Mouse (Mus musculus): Measurements from ENCODE around the gene Pnp2. TPM values are rescaled to one million over a fixed set of nuclear protein-coding genes. Genes with fewer than 3 reads are reported as not detected.
A peak's percentile ranks its signal among the peaks of the same experiment; 100 is the strongest.
"Not testable (repeated sequence)": the region's sequence is repeated elsewhere in the genome, so short reads cannot be mapped to it uniquely, and the experiment has no call there.

The Pnp2 gene
- 0.31 TPM in 1 of 2 replicates, not detected in the other for polyA plus RNA-seq (2014; fragmentation: Nextera tagmentation; extraction: Ambion mirVana)

DNA sequence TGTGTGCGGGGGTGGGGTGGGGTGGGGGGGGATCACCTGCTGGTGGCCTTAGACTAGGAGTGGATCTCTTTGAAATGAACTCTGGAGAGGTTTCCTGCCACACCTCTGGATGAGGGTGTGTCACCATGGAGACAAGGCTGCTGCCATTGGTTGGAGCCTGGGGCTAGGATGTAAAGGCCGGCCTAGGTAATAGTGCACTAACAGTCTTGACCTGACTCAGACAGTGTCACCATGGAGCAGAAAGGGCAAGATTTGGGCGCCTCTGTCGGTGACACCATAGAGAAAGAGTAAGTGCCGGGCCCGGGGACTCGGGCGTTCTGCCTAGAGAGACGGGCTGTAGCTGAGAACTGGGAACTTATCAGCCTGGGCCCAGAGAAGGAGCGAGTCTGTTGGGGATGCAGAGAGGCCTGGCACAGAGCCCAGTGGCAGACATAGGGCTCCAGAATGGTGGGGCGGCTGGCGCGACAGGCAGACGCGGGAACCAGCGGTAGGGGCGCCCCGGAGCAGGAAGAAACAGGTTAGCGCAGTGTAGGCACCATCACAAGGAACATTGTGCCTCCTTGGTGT lies at the start of gene Pnp2:
Gene Pnp2 (plus strand): TSS at position 51 of the 567 bp plus-strand sequence.
- H3K4me1 ChIP-seq (ENCODE audit: control insufficient read depth, insufficient read depth, low read length); H3K9me3 ChIP-seq (ENCODE audit: control insufficient read depth, low read depth, low read length); H3K27me3 ChIP-seq (ENCODE audit: control insufficient read depth, insufficient read depth, low read length); H3K9ac ChIP-seq (replicated peaks; ENCODE audit: low read depth, low read length); H3K36me3 ChIP-seq (ENCODE audit: control insufficient read depth, insufficient read depth, low read length); H3K27ac ChIP-seq (ENCODE audit: low read length); H3K4me3 ChIP-seq (ENCODE audit: low read depth, low read length): not testable (repeated sequence)
- ATAC-seq (ENCODE audit: insufficient number of reproducible peaks, insufficient read depth, low FRiP score, low read depth): peak; percentile 80
- WGBS: 7% methylated on average over 19 of the region's 19 CpGs
- H3K4me2 ChIP-seq (replicated peaks; ENCODE audit: low read depth, low read length): 0 out of 2 replicates have a peak within 1 kb of the TSS, but pooled peaks have one; percentile 12

DNA sequence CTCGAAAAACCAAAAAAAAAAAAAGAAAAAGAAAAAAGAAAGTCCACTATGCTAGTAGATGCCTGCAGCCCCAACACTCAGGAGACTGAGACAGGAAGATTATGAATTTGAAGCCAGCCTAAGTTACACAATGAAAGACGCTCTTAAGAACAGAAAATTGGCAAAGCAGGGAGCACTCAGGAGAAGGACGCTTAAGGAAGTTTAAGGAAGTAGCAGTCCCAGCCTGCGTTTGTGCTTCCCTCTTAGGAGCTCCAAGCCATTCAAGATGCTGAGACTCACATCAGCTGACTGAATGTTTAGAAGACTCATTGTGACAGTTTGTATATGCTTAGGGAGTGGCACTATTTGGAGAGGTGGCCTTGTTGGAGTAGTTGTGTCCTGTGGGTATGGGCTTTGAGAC lies 47.7 kb upstream of the Pnp2 start:
- 72% methylated on average over 4 of the region's 4 CpGs for WGBS
- H3K27ac ChIP-seq (ENCODE audit: low read length): no peak overlapping the region
- H3K9me3 ChIP-seq (ENCODE audit: control insufficient read depth, low read depth, low read length): no peaks in the 10 kb centered on the region
- H3K36me3 ChIP-seq (ENCODE audit: control insufficient read depth, insufficient read depth, low read length): peaks cover 10% of the 10 kb centered on the region
- no peak overlapping the region for H3K9ac ChIP-seq (replicated peaks; ENCODE audit: low read depth, low read length)
- ATAC-seq (ENCODE audit: insufficient number of reproducible peaks, insufficient read depth, low FRiP score, low read depth): no peak
- H3K4me2 ChIP-seq (replicated peaks; ENCODE audit: low read depth, low read length): no peak overlapping the region
- no peaks in the 10 kb centered on the region for H3K27me3 ChIP-seq (ENCODE audit: control insufficient read depth, insufficient read depth, low read length)
- H3K4me3 ChIP-seq (ENCODE audit: low read depth, low read length): no peak overlapping the region
- H3K4me1 ChIP-seq (ENCODE audit: control insufficient read depth, insufficient read depth, low read length): no peaks in the 10 kb centered on the region

DNA sequence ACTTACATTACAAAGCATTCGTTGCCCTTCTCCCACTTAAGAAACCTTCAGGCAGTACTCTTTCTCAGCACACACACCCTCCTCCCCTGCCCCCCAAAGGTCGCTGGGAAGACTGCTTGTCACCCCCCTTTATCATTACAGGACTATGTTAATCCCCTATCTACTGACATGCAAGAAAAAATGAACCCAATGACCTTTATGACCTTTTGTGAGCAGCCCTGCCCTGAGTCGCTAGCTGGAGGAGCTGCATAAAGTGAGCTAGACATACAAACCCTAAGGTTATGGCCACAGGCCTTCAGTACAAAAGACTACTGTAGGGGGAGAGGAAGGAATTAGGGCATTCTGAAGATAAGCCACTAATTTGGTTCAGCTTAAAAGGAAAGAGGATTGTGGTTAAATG lies 44.4 kb upstream of the Pnp2 start:
- no peak overlapping the region for H3K4me3 ChIP-seq (ENCODE audit: low read depth, low read length)
- no peak overlapping the region for H3K4me2 ChIP-seq (replicated peaks; ENCODE audit: low read depth, low read length)
- no peaks in the 10 kb centered on the region for H3K9me3 ChIP-seq (ENCODE audit: control insufficient read depth, low read depth, low read length)
- H3K27me3 ChIP-seq (ENCODE audit: control insufficient read depth, insufficient read depth, low read length): no peaks in the 10 kb centered on the region
- WGBS: 52% methylated on average over 3 of the region's 3 CpGs
- H3K4me1 ChIP-seq (ENCODE audit: control insufficient read depth, insufficient read depth, low read length): no peaks in the 10 kb centered on the region
- H3K27ac ChIP-seq (ENCODE audit: low read length): no peak overlapping the region
- no peak for ATAC-seq (ENCODE audit: insufficient number of reproducible peaks, insufficient read depth, low FRiP score, low read depth)
- peaks cover 20% of the 10 kb centered on the region for H3K36me3 ChIP-seq (ENCODE audit: control insufficient read depth, insufficient read depth, low read length)
- no peak overlapping the region for H3K9ac ChIP-seq (replicated peaks; ENCODE audit: low read depth, low read length)

DNA sequence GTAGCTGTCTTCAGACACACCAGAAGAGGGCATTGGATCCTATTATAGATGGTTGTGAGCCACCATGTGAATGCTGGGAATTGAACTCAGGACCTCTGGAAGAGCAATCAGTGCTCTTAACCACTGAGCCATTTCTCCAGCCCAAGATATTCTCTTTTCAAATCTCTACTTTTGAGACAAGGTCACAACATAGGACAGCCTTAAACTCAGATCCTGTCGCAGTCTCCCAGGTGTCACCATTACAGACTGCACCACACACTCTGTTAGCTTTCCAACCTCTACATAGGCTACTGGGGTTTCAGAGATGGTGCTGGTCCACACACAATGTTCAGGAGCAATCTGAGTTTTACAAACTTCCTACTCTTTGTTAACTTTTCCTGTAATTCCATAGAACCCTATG lies 32.4 kb upstream of the Pnp2 start:
- 79% methylated on average over 1 of the region's 1 CpGs for WGBS

DNA sequence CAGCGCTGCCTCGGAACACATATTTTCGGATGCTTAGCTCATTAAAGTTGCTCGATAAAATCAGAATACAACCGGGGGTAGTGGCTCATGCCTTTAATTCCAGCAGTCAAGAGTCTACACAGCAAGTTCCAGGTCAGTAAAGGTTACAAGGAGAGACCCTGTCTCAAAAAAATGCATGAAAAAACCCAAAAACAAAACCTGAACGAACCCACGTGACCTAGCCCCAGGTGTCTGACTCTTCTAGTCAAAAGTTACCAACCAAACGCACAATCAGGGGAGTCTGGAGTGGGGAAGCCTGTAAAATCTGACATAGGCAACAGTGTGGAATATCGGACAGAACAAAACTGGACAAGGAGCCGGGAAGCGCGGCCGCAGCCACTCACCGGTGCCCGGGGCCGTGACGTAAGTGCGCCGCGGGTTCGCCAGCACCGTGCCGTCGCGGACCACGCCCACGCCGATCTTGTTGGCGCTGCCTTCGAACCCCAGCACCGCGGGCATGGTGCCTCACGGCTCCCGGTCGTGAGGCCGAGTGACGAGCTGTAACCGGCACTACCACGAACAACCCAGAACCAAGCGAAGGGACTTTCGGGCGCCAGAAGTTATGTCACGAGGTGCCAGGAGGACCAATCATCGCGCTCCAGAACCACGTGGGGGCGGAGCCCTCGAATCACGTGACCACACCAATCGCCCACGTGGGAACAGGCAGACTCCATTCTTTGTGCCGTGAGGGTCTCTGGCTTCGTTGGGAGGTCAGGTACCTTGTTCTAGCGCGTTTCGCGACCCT lies 31.3 kb upstream of the Pnp2 start, which contains the start of the genes Osgep and Apex1:
Gene Osgep (minus strand): TSS at position 613 of the 784 bp plus-strand sequence.
Gene Apex1 (plus strand): TSS at position 688 of the 784 bp plus-strand sequence.
- WGBS: under 1% methylated on average over 57 of the region's 57 CpGs

More for the DNA sequence above, 32.4 kb upstream of the Pnp2 start:
- Histone ChIP-seq H3K36me3 (ENCODE audit: control insufficient read depth, insufficient read depth, low read length) (peaks cover 24% of the 10 kb centered on the region), H3K4me2 (replicated peaks; ENCODE audit: low read depth, low read length) (peak overlapping the region; percentile 45), H3K4me1 (ENCODE audit: control insufficient read depth, insufficient read depth, low read length) (peaks cover 13% of the 10 kb centered on the region), H3K9ac (replicated peaks; ENCODE audit: low read depth, low read length) (peak overlapping the region; percentile 72; the same call in 1 of the 2 replicates), H3K4me3 (ENCODE audit: low read depth, low read length) (peak overlapping the region; percentile 82)
- not testable (repeated sequence) for ATAC-seq (ENCODE audit: insufficient number of reproducible peaks, insufficient read depth, low FRiP score, low read depth); H3K27ac ChIP-seq (ENCODE audit: low read length); H3K27me3 ChIP-seq (ENCODE audit: control insufficient read depth, insufficient read depth, low read length); H3K9me3 ChIP-seq (ENCODE audit: control insufficient read depth, low read depth, low read length)

DNA sequence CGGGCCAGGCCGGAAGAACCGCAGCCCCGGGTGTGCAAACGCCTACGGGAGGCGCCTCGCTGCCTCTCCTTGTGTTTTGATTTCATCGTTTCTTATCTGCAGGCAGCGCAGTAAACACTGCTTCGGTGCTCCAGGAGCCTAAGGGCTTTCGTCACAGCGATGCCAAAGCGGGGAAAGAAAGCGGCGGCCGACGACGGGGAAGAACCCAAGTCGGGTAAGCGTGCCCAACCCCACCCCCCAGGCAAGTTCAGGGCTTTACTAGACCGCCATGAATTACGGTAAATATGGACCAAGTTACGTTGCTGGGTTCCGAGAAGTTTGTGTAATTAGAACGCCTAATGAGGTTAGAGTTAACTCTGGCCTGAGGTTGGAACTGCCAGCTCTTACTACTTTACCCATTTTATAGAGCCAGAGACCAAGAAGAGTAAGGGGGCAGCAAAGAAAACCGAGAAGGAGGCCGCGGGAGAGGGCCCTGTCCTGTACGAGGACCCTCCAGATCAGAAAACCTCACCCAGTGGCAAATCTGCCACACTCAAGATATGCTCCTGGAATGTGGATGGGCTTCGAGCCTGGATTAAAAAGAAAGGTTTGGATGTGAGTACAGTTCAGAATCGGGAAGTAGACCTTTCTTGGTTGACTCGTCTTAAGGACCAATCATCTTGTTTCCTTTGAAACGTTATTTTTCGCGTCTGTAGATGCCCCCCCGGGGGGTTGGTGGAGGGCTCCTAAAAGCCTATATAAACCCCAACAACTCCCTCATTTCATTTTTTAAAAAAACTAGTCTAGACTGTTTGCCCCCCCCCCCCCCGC lies 30.5 kb upstream of the Pnp2 start:
- no peaks in the 10 kb centered on the region for H3K27me3 ChIP-seq (ENCODE audit: control insufficient read depth, insufficient read depth, low read length)
- H3K9me3 ChIP-seq (ENCODE audit: control insufficient read depth, low read depth, low read length): no peaks in the 10 kb centered on the region
- H3K4me3 ChIP-seq (ENCODE audit: low read depth, low read length): peak overlapping the region; percentile 82
- WGBS: 2% methylated on average over 35 of the region's 38 CpGs
- H3K27ac ChIP-seq (ENCODE audit: low read length): peak overlapping the region; percentile 91
- H3K36me3 ChIP-seq (ENCODE audit: control insufficient read depth, insufficient read depth, low read length): peaks cover 27% of the 10 kb centered on the region
- H3K9ac ChIP-seq (replicated peaks; ENCODE audit: low read depth, low read length): peak overlapping the region; percentile 72
- peak overlapping the region; percentile 86 for H3K4me2 ChIP-seq (replicated peaks; ENCODE audit: low read depth, low read length)
- peaks cover 22% of the 10 kb centered on the region for H3K4me1 ChIP-seq (ENCODE audit: control insufficient read depth, insufficient read depth, low read length)
- ATAC-seq (ENCODE audit: insufficient number of reproducible peaks, insufficient read depth, low FRiP score, low read depth): peak; percentile 10; the same call in 1 of the 2 replicates

More for the DNA sequence above, 31.3 kb upstream of the Pnp2 start, which contains the start of the genes Osgep and Apex1:
- peak within 1 kb of the TSS; percentile 72 for H3K9ac ChIP-seq (replicated peaks; ENCODE audit: low read depth, low read length)
- peak; percentile 96 for ATAC-seq (ENCODE audit: insufficient number of reproducible peaks, insufficient read depth, low FRiP score, low read depth)
- no peaks in the 10 kb centered on the region for H3K27me3 ChIP-seq (ENCODE audit: control insufficient read depth, insufficient read depth, low read length)
- H3K4me1 ChIP-seq (ENCODE audit: control insufficient read depth, insufficient read depth, low read length): peaks cover 15% of the 10 kb centered on the region
- H3K36me3 ChIP-seq (ENCODE audit: control insufficient read depth, insufficient read depth, low read length): peaks cover 27% of the 10 kb centered on the region
- H3K4me3 ChIP-seq (ENCODE audit: low read depth, low read length): peak within 1 kb of the TSS; percentile 82
- peak within 1 kb of the TSS; percentile 91 for H3K27ac ChIP-seq (ENCODE audit: low read length)
- no peaks in the 10 kb centered on the region for H3K9me3 ChIP-seq (ENCODE audit: control insufficient read depth, low read depth, low read length)
- H3K4me2 ChIP-seq (replicated peaks; ENCODE audit: low read depth, low read length): peak within 1 kb of the TSS; percentile 86

DNA sequence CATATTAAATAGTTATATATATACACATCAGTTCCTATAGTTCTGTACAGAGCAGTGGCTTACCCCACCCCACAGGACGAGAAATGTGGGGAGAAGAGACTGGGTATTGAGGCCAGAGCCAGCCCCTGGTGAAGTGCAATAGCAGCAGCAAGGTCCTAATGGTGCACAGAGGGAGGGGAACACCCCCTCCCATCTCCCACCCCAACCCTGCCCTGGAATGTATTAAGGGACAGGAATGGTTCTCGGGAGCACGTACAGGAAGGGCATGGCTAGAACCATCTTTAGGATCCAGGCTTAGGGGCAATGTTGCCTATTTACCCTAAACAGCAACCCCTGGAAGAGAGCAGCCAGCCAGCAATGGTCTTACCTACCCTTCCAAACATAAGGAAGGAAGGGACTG lies 28.4 kb upstream of the Pnp2 start:
- H3K4me3 ChIP-seq (ENCODE audit: low read depth, low read length): no peak overlapping the region
- no peak overlapping the region for H3K9ac ChIP-seq (replicated peaks; ENCODE audit: low read depth, low read length)
- H3K4me1 ChIP-seq (ENCODE audit: control insufficient read depth, insufficient read depth, low read length): peaks cover 22% of the 10 kb centered on the region
- H3K4me2 ChIP-seq (replicated peaks; ENCODE audit: low read depth, low read length): no peak overlapping the region
- WGBS: 71% methylated on average over 3 of the region's 3 CpGs
- H3K36me3 ChIP-seq (ENCODE audit: control insufficient read depth, insufficient read depth, low read length): peaks cover 27% of the 10 kb centered on the region
- no peak for ATAC-seq (ENCODE audit: insufficient number of reproducible peaks, insufficient read depth, low FRiP score, low read depth)
- no peaks in the 10 kb centered on the region for H3K27me3 ChIP-seq (ENCODE audit: control insufficient read depth, insufficient read depth, low read length)
- H3K27ac ChIP-seq (ENCODE audit: low read length): no peak overlapping the region
- no peaks in the 10 kb centered on the region for H3K9me3 ChIP-seq (ENCODE audit: control insufficient read depth, low read depth, low read length)

DNA sequence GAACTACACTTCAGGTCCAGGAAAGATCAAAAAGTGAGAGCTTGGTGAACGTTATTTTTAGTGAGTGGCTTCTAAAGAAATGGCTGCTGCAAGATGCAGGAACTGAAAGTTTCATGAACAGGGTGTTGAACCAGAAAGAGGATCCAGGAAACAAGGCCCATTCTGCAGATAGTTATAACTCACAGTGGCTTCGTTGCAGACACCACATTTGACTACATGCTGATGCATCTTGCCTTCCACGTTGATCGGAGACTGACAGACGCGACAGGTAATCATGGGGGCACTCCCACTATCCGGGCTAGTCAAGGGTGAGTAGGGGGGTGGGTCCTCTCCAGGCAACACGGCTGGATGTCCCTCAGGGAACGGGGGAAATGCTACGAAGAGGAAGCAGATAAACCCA lies 25.8 kb upstream of the Pnp2 start:
- peak overlapping the region; percentile 77 for H3K4me2 ChIP-seq (replicated peaks; ENCODE audit: low read depth, low read length)
- 15% methylated on average over 10 of the region's 10 CpGs for WGBS
- peak overlapping the region; percentile 89 for H3K27ac ChIP-seq (ENCODE audit: low read length)
- H3K9ac ChIP-seq (replicated peaks; ENCODE audit: low read depth, low read length): peak overlapping the region; percentile 94
- H3K27me3 ChIP-seq (ENCODE audit: control insufficient read depth, insufficient read depth, low read length): no peaks in the 10 kb centered on the region
- ATAC-seq (ENCODE audit: insufficient number of reproducible peaks, insufficient read depth, low FRiP score, low read depth): no peak
- peak overlapping the region; percentile 85 for H3K4me3 ChIP-seq (ENCODE audit: low read depth, low read length)
- peaks cover 27% of the 10 kb centered on the region for H3K36me3 ChIP-seq (ENCODE audit: control insufficient read depth, insufficient read depth, low read length)
- H3K9me3 ChIP-seq (ENCODE audit: control insufficient read depth, low read depth, low read length): no peaks in the 10 kb centered on the region
- H3K4me1 ChIP-seq (ENCODE audit: control insufficient read depth, insufficient read depth, low read length): peaks cover 15% of the 10 kb centered on the region
